Mouse (Mus musculus) adipocyte (in vitro differentiated cells): Measurements from ENCODE around the gene Gm11541.
"Not testable (repeated sequence)": the region's sequence is repeated elsewhere in the genome, so short reads cannot be mapped to it uniquely, and the experiment has no call there.

Source experiments
- DNase-seq: peaks from one replicate; pipeline ENCODE4 v3.0.0-alpha.2; 2016; ENCODE audit warnings: low spot score

The Gm11541 gene

DNA sequence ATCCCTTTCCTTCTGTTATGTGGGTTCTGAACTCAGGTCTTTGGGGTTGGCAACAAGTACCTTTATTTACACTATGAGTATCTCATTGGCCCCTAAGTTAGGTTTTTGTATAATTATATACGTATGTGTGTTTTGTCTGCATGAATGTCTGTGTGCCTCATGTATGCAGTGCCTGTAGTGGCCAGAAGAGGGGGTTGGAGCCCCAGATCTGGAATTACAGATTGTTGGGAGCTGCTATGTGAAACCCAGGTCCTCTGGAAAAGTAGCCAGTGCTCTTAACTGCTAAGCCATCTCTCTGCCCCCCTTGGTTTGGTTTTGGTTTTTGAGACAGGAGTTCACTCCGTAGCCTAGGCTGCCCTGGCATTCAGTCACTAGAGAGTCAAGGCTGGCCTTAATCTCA, 7.2 kb downstream of the Gm11541 start:
- DNase-seq: no peak

DNA sequence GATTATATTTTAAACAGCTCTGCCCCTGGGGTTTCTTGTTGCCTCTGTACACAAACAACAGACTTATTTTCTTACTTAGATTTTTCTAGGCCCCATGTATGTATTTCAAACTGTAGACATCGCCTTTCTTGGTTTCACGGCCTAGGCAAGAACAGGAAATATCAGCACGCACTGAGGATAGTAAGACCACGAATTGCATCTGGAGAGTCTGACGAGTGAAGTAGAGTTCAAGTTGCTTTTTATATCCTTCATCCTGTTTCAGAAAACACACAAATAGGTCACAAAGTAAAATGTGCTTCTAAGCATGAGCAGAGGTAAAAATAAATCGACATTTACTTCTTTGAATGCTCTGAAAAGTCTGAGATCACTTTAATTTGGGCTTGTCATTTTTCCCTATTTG, 8.8 kb downstream of the Gm11541 start:
- DNase-seq: no peak

DNA sequence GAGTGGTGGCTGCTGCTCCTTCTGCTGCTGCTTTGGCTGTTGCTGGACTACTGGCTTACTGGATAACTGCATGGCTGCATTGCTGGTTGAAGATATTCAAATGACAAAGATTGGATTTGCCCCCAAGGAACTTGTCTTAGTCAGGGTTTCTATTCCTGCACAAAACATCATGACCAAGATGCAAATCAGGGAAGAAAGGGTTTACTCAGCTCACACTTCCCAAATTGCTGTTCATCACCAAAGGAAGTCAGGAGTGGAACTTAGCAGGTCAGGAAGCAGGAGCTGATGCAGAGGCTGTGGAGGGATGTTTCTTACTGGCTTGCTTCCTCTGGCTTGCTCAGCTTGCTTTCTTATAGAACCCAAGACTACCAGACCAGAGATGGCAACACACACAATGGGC, 11.8 kb downstream of the Gm11541 start:
- not testable (repeated sequence) for DNase-seq

GRCm38 (mm10) chr11:94687178-94687577, 17.1 kb downstream of the Gm11541 start:
- DNase-seq: no peak

DNA sequence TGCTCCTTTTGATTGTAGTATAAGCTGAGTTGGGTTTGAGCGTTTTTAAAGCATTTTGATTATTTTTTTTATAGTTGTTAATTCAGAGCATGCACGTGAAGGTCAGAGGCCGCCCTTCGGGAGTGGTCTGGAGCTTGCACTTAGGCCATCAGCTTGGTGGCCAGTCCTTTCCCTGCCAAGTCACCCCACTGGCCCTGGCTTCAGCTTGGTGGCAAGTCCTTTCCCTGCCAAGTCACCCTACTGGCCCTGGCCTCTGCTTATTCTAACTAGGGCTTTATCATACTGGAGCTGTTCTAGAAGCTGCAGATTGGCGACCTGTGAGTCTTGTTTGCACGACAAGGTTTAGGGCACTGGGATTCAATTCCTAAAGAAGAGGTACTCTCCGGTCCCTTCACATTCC, 21.9 kb downstream of the Gm11541 start:
- no peak for DNase-seq

DNA sequence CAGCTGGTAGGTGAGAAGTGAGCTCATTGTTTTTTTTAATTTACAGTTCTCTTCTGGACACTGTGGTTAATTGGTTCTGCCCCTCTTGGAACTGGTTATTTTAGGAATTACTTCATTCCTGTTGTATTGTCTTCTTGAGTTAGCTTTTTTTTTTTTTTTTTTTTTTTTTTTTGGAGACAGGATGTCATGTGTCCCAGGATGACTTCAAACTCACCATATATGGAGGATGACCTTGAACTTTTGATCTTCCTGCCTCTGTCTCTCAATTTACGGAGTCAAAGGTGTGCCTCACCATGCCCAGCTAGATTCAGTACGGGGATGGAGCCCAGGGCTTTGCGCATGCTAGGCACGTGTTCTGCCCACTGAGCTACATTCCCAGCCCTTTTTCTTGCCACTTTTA, 22.7 kb downstream of the Gm11541 start:
- DNase-seq: no peak

DNA sequence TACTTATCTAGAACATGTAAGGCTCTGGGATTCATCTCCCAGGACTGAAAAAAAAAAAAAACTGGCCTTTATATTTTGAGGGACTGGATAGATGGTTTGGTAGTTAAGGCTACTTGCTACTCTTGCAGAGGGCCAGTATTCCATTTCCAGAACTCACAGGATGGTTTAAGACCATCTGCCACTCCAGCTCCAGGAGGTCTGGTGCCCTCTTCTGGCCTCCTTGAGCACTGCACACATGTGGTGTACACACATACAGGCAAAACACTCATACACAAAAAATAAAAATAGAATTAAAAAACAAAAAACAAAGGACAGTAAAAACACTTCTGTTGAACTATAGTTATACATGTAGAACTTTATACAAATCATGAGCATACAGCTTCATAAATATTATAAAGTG, 23.7 kb downstream of the Gm11541 start:
- no peak for DNase-seq

GRCm38 (mm10) chr11:94677607-94678145, 26.6 kb downstream of the Gm11541 start:
- DNase-seq: no peak

- peak; percentile 87 for DNase-seq
Measured at GRCm38 (mm10) chr11:94676754-94677606, 27.3 kb downstream of the Gm11541 start, which contains the start of gene Xylt2. Xylt2 (minus strand) TSS chr11:94677515.

GRCm38 (mm10) chr11:94676308-94676707, 28.0 kb downstream of the Gm11541 start:
- DNase-seq: no peak

DNA sequence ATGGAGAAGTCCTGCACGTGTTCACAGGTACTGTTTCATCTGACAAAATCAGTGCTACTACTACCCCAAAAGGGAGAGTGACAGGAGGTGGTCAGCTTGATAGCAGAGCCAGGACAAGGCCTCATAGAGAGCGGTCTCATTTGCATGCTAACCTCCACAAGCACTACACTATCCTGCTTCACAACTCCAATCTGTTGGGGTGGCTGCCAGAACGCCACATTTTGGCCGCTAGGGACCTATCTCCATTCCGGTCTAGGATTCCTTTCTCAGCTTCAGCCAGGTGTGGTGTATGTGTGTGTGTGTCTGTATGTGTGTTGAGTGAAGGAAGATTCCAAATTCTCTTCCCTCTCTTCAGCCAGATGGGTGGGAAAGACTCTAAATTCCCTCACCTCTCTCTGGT, 28.9 kb downstream of the Gm11541 start:
- DNase-seq: no peak

DNA sequence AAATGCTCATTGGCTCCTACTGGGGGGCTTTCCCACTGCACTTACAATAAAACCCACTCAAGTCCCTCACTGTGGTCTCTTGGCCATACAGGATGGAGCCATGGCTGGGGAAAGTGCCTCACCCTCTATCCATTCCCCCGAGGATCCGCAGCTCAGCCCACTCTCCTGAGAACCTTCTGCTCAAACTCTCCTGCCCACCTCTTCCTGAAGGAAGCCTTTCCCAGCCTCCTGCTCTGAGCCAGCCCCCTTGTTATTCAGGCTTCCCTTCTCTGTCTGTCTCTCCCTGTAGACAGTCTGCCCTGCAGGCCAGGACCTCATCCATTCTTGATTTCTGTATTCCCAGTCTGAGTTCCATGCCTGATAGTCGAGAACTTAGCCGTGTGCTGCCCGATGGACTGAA, 29.3 kb downstream of the Gm11541 start:
- DNase-seq: no peak

- DNase-seq: peak; percentile 55
Measured at GRCm38 (mm10) chr11:94665281-94665680, 39.0 kb downstream of the Gm11541 start.

DNA sequence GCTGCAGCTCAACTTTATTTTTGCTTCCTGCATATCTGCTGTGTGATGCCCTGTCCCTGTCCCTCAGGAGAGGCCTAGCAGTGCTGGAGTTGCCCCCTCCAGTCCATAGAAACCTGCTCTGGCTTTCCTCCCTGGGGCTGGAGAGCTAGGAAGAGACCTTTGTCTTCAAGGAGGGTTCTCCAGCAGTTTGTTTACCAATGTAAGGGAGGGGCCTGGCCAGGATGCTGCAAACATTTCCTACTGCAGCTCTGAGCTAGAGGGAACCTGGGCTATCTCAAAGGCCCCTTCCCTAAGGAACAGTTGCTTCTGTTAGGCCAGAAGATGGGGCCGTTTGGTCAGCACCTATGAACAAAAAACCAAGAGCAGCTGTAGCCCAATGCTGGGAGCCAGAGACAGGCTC, 43.0 kb downstream of the Gm11541 start:
- DNase-seq: no peak

DNA sequence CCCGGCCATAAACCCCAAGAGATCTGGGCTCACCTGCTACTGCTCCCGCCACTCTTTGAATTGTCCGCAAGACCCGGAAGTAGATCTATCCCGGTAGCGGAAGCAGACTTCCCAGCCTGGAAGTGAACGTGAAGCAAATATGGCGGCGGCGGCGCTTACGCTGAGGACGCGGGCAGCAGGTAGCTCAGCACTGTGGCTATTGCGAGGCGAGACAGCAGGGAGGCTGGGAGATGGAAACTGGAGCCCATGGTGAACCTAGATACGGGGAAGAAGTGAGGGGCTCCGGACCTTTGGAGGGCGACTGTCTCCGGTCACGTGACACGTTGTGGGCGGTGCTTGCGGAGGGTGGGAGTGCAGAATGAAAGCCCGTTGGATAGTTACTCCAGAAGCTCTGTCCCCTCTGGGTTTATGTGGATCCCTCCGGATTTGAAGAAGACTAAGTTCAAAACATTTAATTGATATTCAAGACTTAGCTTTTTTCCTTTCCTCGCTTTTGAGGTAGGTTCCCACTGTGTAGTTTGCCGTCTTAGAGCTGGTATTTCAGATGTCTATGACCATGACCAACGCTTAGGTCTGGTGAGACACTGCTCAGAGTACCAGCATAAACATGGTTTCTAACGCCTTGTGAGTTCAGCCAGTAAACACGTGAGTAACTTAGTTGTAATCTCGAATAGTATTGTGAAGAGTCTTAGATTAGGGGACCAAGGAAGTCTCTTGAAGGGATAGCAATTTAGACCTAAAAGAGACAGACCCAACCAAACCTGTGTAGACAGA, 50.4 kb downstream of the Gm11541 start, which contains the start of the genes Mrpl27 and Eme1:
Gene Mrpl27 (plus strand): TSS at position 105 of the 774 bp plus-strand sequence.
Gene Eme1 (minus strand): TSS at position 302 of the 774 bp plus-strand sequence.
- DNase-seq: peak; percentile 88

GRCm38 (mm10) chr11:94652973-94653372, 51.3 kb downstream of the Gm11541 start:
- DNase-seq: no peak

DNA sequence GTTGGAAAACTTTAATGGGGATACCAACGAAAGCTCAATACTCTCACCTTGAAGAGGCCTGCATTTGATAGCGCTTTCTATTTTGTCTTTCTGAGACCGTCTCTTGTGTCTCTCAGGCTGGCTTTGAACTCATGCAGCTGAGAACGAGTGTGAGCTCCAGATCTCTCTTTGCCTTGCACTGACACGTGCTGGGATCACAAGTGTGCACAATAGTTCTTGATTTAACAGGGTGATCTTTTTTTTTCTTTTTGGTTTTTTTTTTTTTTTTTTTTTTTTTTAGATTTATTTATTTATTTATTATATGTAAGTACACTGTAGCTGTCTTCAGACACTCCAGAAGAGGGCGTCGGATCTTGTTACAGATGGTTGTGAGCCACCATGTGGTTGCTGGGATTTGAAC, 53.1 kb downstream of the Gm11541 start:
- DNase-seq: not testable (repeated sequence)

DNA sequence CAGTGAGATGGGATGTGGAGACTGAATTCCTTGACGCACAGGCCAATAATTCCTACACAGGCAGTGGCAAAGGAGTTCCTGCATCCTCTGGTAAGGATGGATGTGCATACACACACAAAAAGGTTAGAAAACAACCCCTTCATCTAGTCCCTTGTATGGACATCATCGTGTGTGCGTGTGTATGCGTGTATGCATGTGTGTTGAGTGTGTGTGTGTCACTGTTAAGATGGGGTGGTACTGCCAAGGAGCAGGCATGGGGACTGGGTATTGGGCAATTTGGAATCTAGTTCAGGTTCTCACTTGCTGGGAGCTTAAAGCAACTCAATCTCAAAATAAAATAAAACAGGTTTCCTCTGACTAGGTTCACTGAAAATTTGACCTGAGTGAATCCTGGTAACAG, 57.8 kb downstream of the Gm11541 start:
- DNase-seq: no peak
